Mouse (Mus musculus) brain, embryonic 14.5 days (tissue): Measurements from ENCODE around the gene Ptprcap.

Experiments
- CTCF ChIP-seq: fragments of 200-500 bp; IDR thresholded peaks from 2 replicates; pipeline ENCODE4 v1.5.1; 2012; ENCODE audit warnings: inconsistent platforms, mild to moderate bottlenecking, moderate library complexity, borderline replicate concordance; ENCODE audit not compliant: insufficient read depth, insufficient read length; ENCODE audit errors: extremely low read depth
- POLR2A ChIP-seq: fragments of 200-500 bp; IDR thresholded peaks from 2 replicates; pipeline ENCODE4 v1.6.1; 2012; ENCODE audit warnings: mild to moderate bottlenecking, inconsistent platforms, borderline replicate concordance; ENCODE audit not compliant: poor library complexity, insufficient read depth, insufficient read length, severe bottlenecking; ENCODE audit errors: extremely low read depth

DNA sequence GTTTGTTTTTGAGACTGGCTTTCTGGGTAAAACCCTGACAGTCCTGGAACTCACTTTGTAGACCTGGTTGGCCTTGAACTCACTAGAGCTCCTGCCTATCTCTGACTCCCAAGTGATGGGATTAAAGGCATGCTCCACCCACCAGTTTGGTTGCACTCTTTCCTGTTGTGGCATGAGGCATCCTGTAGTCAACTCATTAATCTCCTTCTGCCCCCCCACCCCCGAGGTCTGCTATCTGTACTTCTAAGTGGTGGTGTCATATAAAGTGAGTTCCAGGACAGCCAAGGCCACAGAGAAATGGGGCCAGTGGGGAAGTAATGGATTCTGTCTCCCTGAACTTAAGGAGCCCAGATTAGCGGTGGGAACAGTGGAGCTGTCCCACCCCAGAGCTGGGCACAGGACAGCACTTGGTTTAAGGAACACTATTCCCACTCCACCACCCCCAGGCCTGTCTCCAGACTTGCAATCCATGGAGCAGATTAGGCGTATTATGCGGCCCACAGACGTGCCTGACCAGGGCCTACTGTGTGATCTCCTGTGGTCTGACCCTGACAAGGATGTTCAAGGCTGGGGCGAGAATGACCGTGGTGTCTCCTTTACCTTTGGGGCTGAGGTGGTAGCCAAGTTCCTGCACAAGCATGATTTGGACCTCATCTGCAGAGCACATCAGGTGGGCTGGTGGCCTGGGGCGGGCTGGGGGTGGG, 40.8 kb downstream of the Ptprcap start:
- TF ChIP-seq CTCF = no peak
- no peak for TF ChIP-seq POLR2A
